Mouse (Mus musculus) thymus, adult 2 months (tissue): ENCODE measurements around the gene Bak1.

Source experiments
- CTCF ChIP-seq: fragments of 200-500 bp; IDR thresholded peaks from 2 replicates; pipeline ENCODE4 v1.5.1; 2012; ENCODE audit warnings: mild to moderate bottlenecking, control low read depth, low read length, moderate library complexity, borderline replicate concordance; ENCODE audit not compliant: control insufficient read depth, poor library complexity, insufficient read depth; ENCODE audit errors: extremely low read depth
- POLR2A ChIP-seq: fragments of 200-500 bp; IDR thresholded peaks from 2 replicates; pipeline ENCODE4 v1.6.1; 2012; ENCODE audit warnings: mild to moderate bottlenecking, low read length, control low read depth, moderate library complexity; ENCODE audit not compliant: control insufficient read depth, poor library complexity, insufficient read depth; ENCODE audit errors: extremely low read depth

DNA sequence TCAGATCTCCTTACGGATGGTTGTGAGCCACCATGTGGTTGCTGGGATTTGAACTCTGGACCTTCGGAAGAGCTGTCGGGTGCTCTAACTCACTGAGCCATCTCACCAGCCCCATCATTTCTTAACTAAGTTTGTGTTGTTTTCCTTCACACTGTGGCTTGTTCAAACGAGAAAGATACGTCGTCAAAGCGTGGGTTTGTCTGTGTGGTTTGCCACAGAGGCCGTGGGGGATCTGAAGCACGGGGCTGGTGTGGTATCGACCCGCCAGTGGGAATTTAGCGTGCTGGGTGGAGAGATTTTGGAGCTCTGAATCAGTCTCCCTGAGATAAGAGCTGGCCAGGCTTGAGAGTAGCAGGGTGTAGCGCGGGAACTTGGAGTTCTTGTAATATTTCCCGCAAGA lies 30.5 kb downstream of the Bak1 start:
- no peak for TF ChIP-seq CTCF
- no peak for TF ChIP-seq POLR2A
